Mouse (Mus musculus) CH12.LX (cell line): ENCODE measurements around the gene Tnnt1. TPM values are rescaled to one million over a fixed set of nuclear protein-coding genes. Genes with fewer than 3 reads are reported as not detected.

ENCODE experiments used
- DNase-seq: peaks from one replicate; pipeline ENCODE4 v3.0.0-alpha.2; 2013; ENCODE audit errors: extremely low read depth
- H3K27ac ChIP-seq: 2 replicates; pipeline ENCODE4 v1.5.1; 2012; ENCODE audit warnings: low read depth, mild to moderate bottlenecking, control low read depth, moderate library complexity; ENCODE audit not compliant: insufficient read depth
- H3K27me3 ChIP-seq: replicated peaks from 2 replicates; pipeline ENCODE3; 2012; ENCODE audit warnings: inconsistent platforms
- H3K36me3 ChIP-seq, 2 experiments: replicated peaks in 1 of 2; 2 replicates each; pipeline versions ENCODE3 to v1.6.1; 2012; ENCODE audit warnings: inconsistent platforms in 1 of 2, low read length in 1 of 2, mild to moderate bottlenecking in 1 of 2, mixed read lengths in 1 of 2, moderate library complexity in 1 of 2; ENCODE audit not compliant: control insufficient read depth in 1 of 2, insufficient read depth in 1 of 2
- H3K4me1 ChIP-seq, 2 experiments: 2 replicates each; pipeline ENCODE4 v1.6.1; 2012; ENCODE audit warnings: inconsistent platforms in 1 of 2, moderate library complexity in 1 of 2; ENCODE audit not compliant: insufficient read depth in 2 of 2, control insufficient read depth in 1 of 2
- H3K4me2 ChIP-seq: 2 replicates; pipeline ENCODE4 v1.6.1; 2012; ENCODE audit warnings: low read depth, mild to moderate bottlenecking, control low read depth; ENCODE audit not compliant: poor library complexity, insufficient read depth, severe bottlenecking
- H3K4me3 ChIP-seq, 3 experiments: fragments of 150-350 bp in 1 of 3; sonication (generic) in 1 of 3; replicated peaks in 1 of 3; 2 replicates each; pipeline versions ENCODE3 to v1.5.1; 2011 to 2012; ENCODE audit warnings: low read depth in 2 of 3, low read length in 2 of 3, mild to moderate bottlenecking in 2 of 3, moderate library complexity in 2 of 3, control low read depth in 1 of 3, improper control_type of control experiment in 1 of 3, inconsistent platforms in 1 of 3, mixed read lengths in 1 of 3; ENCODE audit not compliant: poor library complexity in 1 of 3
- H3K79me2 ChIP-seq: replicated peaks from 2 replicates; pipeline ENCODE4 v1.6.1; 2012; ENCODE audit warnings: mild to moderate bottlenecking, moderate library complexity; ENCODE audit not compliant: control insufficient read depth, poor library complexity, insufficient read depth, severe bottlenecking; ENCODE audit errors: extremely low read depth
- H3K9ac ChIP-seq: 2 replicates; pipeline ENCODE4 v1.6.1; 2012; ENCODE audit warnings: low read depth, mild to moderate bottlenecking, control low read depth, moderate library complexity; ENCODE audit not compliant: insufficient read depth
- H3K9me3 ChIP-seq: replicated peaks from 2 replicates; pipeline ENCODE3; 2012; ENCODE audit warnings: low read length, inconsistent platforms, mixed read lengths
- BHLHE40 ChIP-seq: IDR thresholded peaks from 2 replicates; pipeline ENCODE4 v1.6.1; 2011; ENCODE audit warnings: mild to moderate bottlenecking, low read depth, low read length, improper control_type of control experiment
- IRF4 ChIP-seq: IDR thresholded peaks from 2 replicates; pipeline ENCODE4 v1.6.1; 2014; ENCODE audit warnings: low read depth, mild to moderate bottlenecking, inconsistent platforms, low read length, improper control_type of control experiment
- JUN ChIP-seq: IDR thresholded peaks from 2 replicates; pipeline ENCODE4 v1.6.1; 2011; ENCODE audit warnings: low read depth, mild to moderate bottlenecking, low read length, improper control_type of control experiment, moderate library complexity; ENCODE audit not compliant: insufficient read depth
- JUND ChIP-seq: conservative IDR thresholded peaks from 2 replicates; pipeline ENCODE4 v1.6.1; 2011; ENCODE audit warnings: low read depth, low read length, improper control_type of control experiment
- KAT2A ChIP-seq: IDR thresholded peaks from 2 replicates; pipeline ENCODE4 v1.6.1; 2012; ENCODE audit warnings: low read length, improper control_type of control experiment, inconsistent platforms; ENCODE audit not compliant: insufficient replicate concordance
- MAFK ChIP-seq: IDR thresholded peaks from 2 replicates; pipeline ENCODE4 v1.6.1; 2011; ENCODE audit warnings: low read length, improper control_type of control experiment; ENCODE audit not compliant: insufficient replicate concordance
- MAX ChIP-seq: IDR thresholded peaks from 2 replicates; pipeline ENCODE4 v1.6.1; 2011; ENCODE audit warnings: low read length, improper control_type of control experiment
- MAZ ChIP-seq: IDR thresholded peaks from 2 replicates; pipeline ENCODE4 v1.6.1; 2012; ENCODE audit warnings: low read depth, mild to moderate bottlenecking, inconsistent platforms, low read length, improper control_type of control experiment, moderate library complexity
- MXI1 ChIP-seq: IDR thresholded peaks from 2 replicates; pipeline ENCODE4 v1.6.1; 2011; ENCODE audit warnings: mild to moderate bottlenecking, low read depth, low read length, improper control_type of control experiment
- NELFE ChIP-seq: IDR thresholded peaks from 2 replicates; pipeline ENCODE4 v1.6.1; 2011; ENCODE audit warnings: low read depth, low read length, improper control_type of control experiment
- NRF1 ChIP-seq: IDR thresholded peaks from 2 replicates; pipeline ENCODE4 v1.6.1; 2014; ENCODE audit warnings: low read depth, mild to moderate bottlenecking, inconsistent platforms, low read length, improper control_type of control experiment, moderate library complexity
- POLR2A ChIP-seq: IDR thresholded peaks from 2 replicates; pipeline ENCODE4 v1.6.1; 2011; ENCODE audit warnings: low read depth, mild to moderate bottlenecking, improper control_type of control experiment, low read length
- POLR2AphosphoS2 ChIP-seq: IDR thresholded peaks from 2 replicates; pipeline ENCODE4 v1.6.1; 2011; ENCODE audit warnings: low read depth, low read length, improper control_type of control experiment
- SIN3A ChIP-seq: IDR thresholded peaks from 2 replicates; pipeline ENCODE4 v1.6.1; 2012; ENCODE audit warnings: low read length, improper control_type of control experiment, inconsistent platforms
- TBP ChIP-seq: conservative IDR thresholded peaks from 2 replicates; pipeline ENCODE4 v1.6.1; 2011; ENCODE audit warnings: low read depth, low read length, improper control_type of control experiment
- UBTF ChIP-seq: IDR thresholded peaks from 2 replicates; pipeline ENCODE4 v1.6.1; 2012; ENCODE audit warnings: low read depth, mild to moderate bottlenecking, inconsistent platforms, low read length, improper control_type of control experiment, moderate library complexity
- USF2 ChIP-seq: conservative IDR thresholded peaks from 2 replicates; pipeline ENCODE4 v1.6.1; 2011; ENCODE audit warnings: low read depth, low read length, improper control_type of control experiment
- ZMIZ1 ChIP-seq: IDR thresholded peaks from 2 replicates; pipeline ENCODE4 v1.6.1; 2012; ENCODE audit warnings: low read depth, mild to moderate bottlenecking, inconsistent platforms, low read length, improper control_type of control experiment
- ZNF384 ChIP-seq: IDR thresholded peaks from 2 replicates; pipeline ENCODE4 v1.6.1; 2012; ENCODE audit warnings: low read depth, low read length, improper control_type of control experiment, inconsistent platforms
- dilution Hi-C: fragments of 300-500 bp; cut with MboI; formaldehyde crosslinking; loops from 2 replicates; pipeline ENCODE4 v1.14.3; 2020; ENCODE audit warnings: low sequenced_read_pairs; ENCODE audit not compliant: extremely low pct_unique_long_range_greater_than_20kb, extremely low pct_ligation_motif_present
- in situ Hi-C: fragments of 300-500 bp; cut with MboI; formaldehyde crosslinking; loops from 3 replicates; pipeline ENCODE4 v1.14.3; 2019; ENCODE audit warnings: low sequenced_read_pairs, low pct_ligation_motif_present, low pct_unique_long_range_greater_than_20kb, mixed read lengths
- polyA plus RNA-seq: library from polyadenylated mRNA; unstranded; fragments of >175 nt; gene quantifications from 2 replicates; pipeline ENCODE4 v1.2.1, GENCODE M21; 2012; ENCODE audit warnings: low read depth; ENCODE audit not compliant: insufficient read length
- total RNA-seq, 2 experiments: library from RNA; depleted of rRNA; stranded (reverse); fragments of 300-350 nt in 1 of 2; fragments of >200 nt in 1 of 2; gene quantifications; 2 replicates each; pipeline ENCODE4 v1.2.3; 2012 to 2014

Gene Tnnt1
- total and polyA plus RNA-seq, 3 experiments = 0.30 to 0.36 TPM; not detected in 1

- H3K4me3 ChIP-seq = no peak overlapping the region
- TF ChIP-seq NELFE (no peak), ZNF384 (no peak), JUND (no peak), MAX (no peak), KAT2A (no peak), UBTF (no peak), IRF4 (no peak), MAZ (no peak), MAFK (no peak), POLR2AphosphoS2 (no peak), JUN (no peak), SIN3A (no peak), POLR2A (no peak), USF2 (no peak)
- no peak overlapping the region for H3K9ac ChIP-seq
- DNase-seq = no peak
- no peaks in the 10 kb centered on the region for H3K9me3 ChIP-seq
- H3K27ac ChIP-seq = no peak overlapping the region
- peaks cover 30 to 73% of the 10 kb centered on the region in 2 experiments for H3K36me3 ChIP-seq
- dilution Hi-C loops (no loop called here), in situ Hi-C loops (no loop called here)
- H3K79me2 ChIP-seq = no peaks in the 10 kb centered on the region
- no peak overlapping the region for H3K4me2 ChIP-seq
- no peaks in the 10 kb centered on the region for H3K27me3 ChIP-seq
- H3K4me1 ChIP-seq = no peaks in the 10 kb centered on the region
Measured at GRCm38 (mm10) chr7:4471179-4471555, 45.0 kb downstream of the Tnnt1 start.

DNA sequence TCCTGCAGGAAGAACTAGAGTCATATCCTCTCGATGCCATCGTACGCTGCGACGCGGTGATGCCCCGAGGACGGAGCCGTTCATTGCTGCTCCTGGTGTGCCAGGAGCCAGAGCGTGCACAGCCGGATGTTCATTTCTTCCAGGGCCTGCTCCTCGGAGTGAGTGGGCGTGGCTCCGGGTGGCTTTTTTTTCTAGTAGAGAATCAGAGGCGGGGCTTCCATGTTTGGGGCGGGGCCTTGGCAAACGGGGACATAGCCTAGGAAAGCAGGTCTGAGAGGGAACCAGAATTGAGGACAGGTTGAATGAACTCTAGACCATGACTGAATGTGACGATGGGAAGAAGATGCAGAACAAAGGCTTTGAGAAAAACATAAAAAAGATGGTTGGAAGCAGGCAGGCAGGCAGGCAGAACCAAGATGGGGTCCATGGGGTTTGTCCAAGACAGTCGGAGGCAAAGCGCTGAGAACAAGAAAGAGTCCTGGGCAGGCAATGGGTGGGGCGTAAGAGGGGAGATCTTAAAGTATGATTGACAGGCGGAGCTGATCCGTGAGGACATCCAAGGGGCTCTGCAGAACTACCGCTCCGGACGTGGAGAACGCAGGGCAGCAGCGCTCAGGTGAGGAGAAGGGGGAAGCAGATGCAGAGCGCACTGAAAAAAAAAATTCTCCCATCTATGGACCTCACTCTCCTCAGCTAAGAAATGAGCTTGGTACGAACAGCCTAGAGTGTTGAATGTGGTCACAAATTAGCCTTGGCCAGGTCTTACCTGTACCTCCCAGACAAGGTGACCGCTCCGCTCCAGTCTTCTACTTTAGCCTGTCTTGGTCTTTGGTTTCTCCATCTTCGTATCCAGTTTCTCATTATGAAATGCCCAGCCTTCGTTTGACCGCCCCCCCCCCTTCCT, 45.7 kb downstream of the Tnnt1 start:
- no peak overlapping the region for H3K9ac ChIP-seq
- DNase-seq = no peak
- no peak overlapping the region for H3K27ac ChIP-seq
- H3K4me3 ChIP-seq = no peak overlapping the region
- TF ChIP-seq MAX = no peak
- TF ChIP-seq UBTF = no peak
- TF ChIP-seq KAT2A = no peak
- TF ChIP-seq NRF1 = no peak
- TF ChIP-seq MXI1 = no peak
- no peak for TF ChIP-seq TBP
- no peak for TF ChIP-seq BHLHE40
- TF ChIP-seq ZMIZ1 = no peak
- TF ChIP-seq JUND = no peak
- no peaks in the 10 kb centered on the region for H3K27me3 ChIP-seq
- no peaks in the 10 kb centered on the region for H3K9me3 ChIP-seq
- dilution Hi-C loops (no loop called here), in situ Hi-C loops (no loop called here)
- H3K79me2 ChIP-seq = no peaks in the 10 kb centered on the region
- no peak overlapping the region for H3K4me2 ChIP-seq
- peaks cover 30 to 72% of the 10 kb centered on the region in 2 experiments for H3K36me3 ChIP-seq
- H3K4me1 ChIP-seq = no peaks in the 10 kb centered on the region
